Mouse (Mus musculus): ENCODE results near the gene Nfatc2.

Gene Nfatc2

GRCm38 (mm10) chr2:168579601-168580130 lies 21.8 kb downstream of the Nfatc2 start:
- DNase-seq (ENCODE audit: extremely low spot score, low spot score), result no peak

GRCm38 (mm10) chr2:168579109-168579508 lies 22.3 kb downstream of the Nfatc2 start:
- no peak for DNase-seq (ENCODE audit: extremely low spot score, low spot score)

GRCm38 (mm10) chr2:168578132-168578531 lies 23.3 kb downstream of the Nfatc2 start:
- no peak for DNase-seq (ENCODE audit: extremely low spot score, low spot score)

- no peak for DNase-seq (ENCODE audit: extremely low spot score, low spot score)
Measured at GRCm38 (mm10) chr2:168577381-168577780, 24.1 kb downstream of the Nfatc2 start.

- DNase-seq (ENCODE audit: extremely low spot score, low spot score), result no peak
Measured at GRCm38 (mm10) chr2:168575834-168576233, 25.6 kb downstream of the Nfatc2 start.

GRCm38 (mm10) chr2:168574934-168575333 lies 26.5 kb downstream of the Nfatc2 start:
- DNase-seq (ENCODE audit: extremely low spot score, low spot score), result no peak

GRCm38 (mm10) chr2:168573866-168574265 lies 27.6 kb downstream of the Nfatc2 start:
- no peak for DNase-seq (ENCODE audit: extremely low spot score, low spot score)

GRCm38 (mm10) chr2:168571241-168571640 lies 30.2 kb downstream of the Nfatc2 start:
- DNase-seq (ENCODE audit: extremely low spot score, low spot score), result no peak

- no peak for DNase-seq (ENCODE audit: extremely low spot score, low spot score)
Measured at GRCm38 (mm10) chr2:168565538-168566253, 35.8 kb downstream of the Nfatc2 start.

- DNase-seq (ENCODE audit: extremely low spot score, low spot score), result no peak
Measured at GRCm38 (mm10) chr2:168563184-168563583, 38.3 kb downstream of the Nfatc2 start.

GRCm38 (mm10) chr2:168557035-168557434 lies 44.4 kb downstream of the Nfatc2 start:
- no peak for DNase-seq (ENCODE audit: extremely low spot score, low spot score)

GRCm38 (mm10) chr2:168555897-168556670 lies 45.4 kb downstream of the Nfatc2 start:
- no peak for DNase-seq (ENCODE audit: extremely low spot score, low spot score)

- DNase-seq (ENCODE audit: extremely low spot score, low spot score), result peak; percentile 56
Measured at GRCm38 (mm10) chr2:168553541-168553961, 47.9 kb downstream of the Nfatc2 start.

GRCm38 (mm10) chr2:168552405-168552804 lies 49.1 kb downstream of the Nfatc2 start:
- DNase-seq (ENCODE audit: extremely low spot score, low spot score), result no peak

- DNase-seq (ENCODE audit: extremely low spot score, low spot score), result no peak
Measured at GRCm38 (mm10) chr2:168551218-168551617, 50.2 kb downstream of the Nfatc2 start.

- DNase-seq (ENCODE audit: extremely low spot score, low spot score), result no peak
Measured at GRCm38 (mm10) chr2:168549326-168549725, 52.1 kb downstream of the Nfatc2 start.

- no peak for DNase-seq (ENCODE audit: extremely low spot score, low spot score)
Measured at GRCm38 (mm10) chr2:168548008-168548407, 53.4 kb downstream of the Nfatc2 start.

GRCm38 (mm10) chr2:168545901-168546557 lies 55.4 kb downstream of the Nfatc2 start:
- no peak for DNase-seq (ENCODE audit: extremely low spot score, low spot score)

- no peak for DNase-seq (ENCODE audit: extremely low spot score, low spot score)
Measured at GRCm38 (mm10) chr2:168544102-168544501, 57.4 kb downstream of the Nfatc2 start.

- DNase-seq (ENCODE audit: extremely low spot score, low spot score), result no peak
Measured at GRCm38 (mm10) chr2:168543026-168543425, 58.4 kb downstream of the Nfatc2 start.

GRCm38 (mm10) chr2:168541223-168541622 lies 60.2 kb downstream of the Nfatc2 start:
- DNase-seq (ENCODE audit: extremely low spot score, low spot score), result no peak

Data from neural tube, embryonic 10.5 days (tissue).